Mouse (Mus musculus) liver, adult 2 months (tissue): ENCODE data around the gene Mad2l2. TPM values are rescaled to one million over a fixed set of nuclear protein-coding genes. Genes with fewer than 3 reads are reported as not detected.

Source experiments
- DNase-seq: peaks from one replicate; pipeline ENCODE4 v3.0.0-alpha.2; 2011; ENCODE audit warnings: low read depth, low spot score; ENCODE audit errors: extremely low read depth
- H3K27ac ChIP-seq: fragments of 200-500 bp; replicated peaks from 2 replicates; pipeline ENCODE4 v1.5.1; 2012; ENCODE audit warnings: low read depth, mild to moderate bottlenecking, control low read depth, inconsistent platforms, low read length; ENCODE audit not compliant: insufficient read depth
- H3K27me3 ChIP-seq: fragments of 200-500 bp; 2 replicates; pipeline ENCODE4 v1.6.1; 2012; ENCODE audit warnings: mild to moderate bottlenecking, moderate library complexity, low read length, inconsistent platforms; ENCODE audit not compliant: control insufficient read depth, insufficient read depth
- H3K36me3 ChIP-seq: fragments of 200-500 bp; 2 replicates; pipeline ENCODE4 v1.6.1; 2012; ENCODE audit warnings: low read length, inconsistent platforms; ENCODE audit not compliant: control insufficient read depth, insufficient read depth
- H3K4me1 ChIP-seq: fragments of 200-500 bp; 2 replicates; pipeline ENCODE4 v1.6.1; 2011; ENCODE audit warnings: low read length; ENCODE audit not compliant: control insufficient read depth, insufficient read depth
- H3K4me3 ChIP-seq: fragments of 200-500 bp; 2 replicates; pipeline ENCODE4 v1.5.1; 2011; ENCODE audit warnings: low read depth, mild to moderate bottlenecking, control low read depth, low read length, moderate library complexity; ENCODE audit not compliant: insufficient read depth
- H3K79me2 ChIP-seq: fragments of 200-500 bp; 2 replicates; pipeline ENCODE4 v1.6.1; 2012; ENCODE audit warnings: inconsistent platforms, mild to moderate bottlenecking, low read length, moderate library complexity; ENCODE audit not compliant: control insufficient read depth, insufficient read depth
- H3K9ac ChIP-seq: fragments of 200-500 bp; 2 replicates; pipeline ENCODE4 v1.6.1; 2012; ENCODE audit warnings: low read depth, mild to moderate bottlenecking, control low read depth, inconsistent platforms, low read length
- CTCF ChIP-seq: fragments of 200-500 bp; IDR thresholded peaks from 2 replicates; pipeline ENCODE4 v1.5.1; 2011; ENCODE audit warnings: low read depth, low read length, control low read depth
- POLR2A ChIP-seq: fragments of 200-500 bp; IDR thresholded peaks from 2 replicates; pipeline ENCODE4 v1.6.1; 2011; ENCODE audit warnings: low read length, control low read depth; ENCODE audit not compliant: insufficient read depth; ENCODE audit errors: extremely low read depth
- WGBS: fragments of 180-500 bp; shearing (Covaris S2); methylation state at CpG from one replicate; pipeline ENCODE4 v1.1.7; 2018; 5-methylcytosine and 5-hydroxymethylcytosine counted together
- polyA plus RNA-seq: library from polyadenylated mRNA; depleted of rRNA; stranded (reverse); fragments of >200 nt; gene quantifications from 2 replicates; pipeline ENCODE4 v1.2.3, GENCODE M21; 2012
- total RNA-seq: library from RNA; depleted of rRNA; stranded (reverse); fragments of >200 nt; gene quantifications from 2 replicates; pipeline ENCODE4 v1.2.3, GENCODE M21; 2014

Gene Mad2l2
- total and polyA plus RNA-seq, 2 experiments = 8.9 to 49.6 TPM

GRCm38 (mm10) chr4:148101801-148102527 lies 28.2 kb upstream of the Mad2l2 start:
- 19% methylated on average over 29 of the region's 29 CpGs for WGBS
- DNase-seq = no peak
- H3K27ac ChIP-seq = no peak overlapping the region

DNA sequence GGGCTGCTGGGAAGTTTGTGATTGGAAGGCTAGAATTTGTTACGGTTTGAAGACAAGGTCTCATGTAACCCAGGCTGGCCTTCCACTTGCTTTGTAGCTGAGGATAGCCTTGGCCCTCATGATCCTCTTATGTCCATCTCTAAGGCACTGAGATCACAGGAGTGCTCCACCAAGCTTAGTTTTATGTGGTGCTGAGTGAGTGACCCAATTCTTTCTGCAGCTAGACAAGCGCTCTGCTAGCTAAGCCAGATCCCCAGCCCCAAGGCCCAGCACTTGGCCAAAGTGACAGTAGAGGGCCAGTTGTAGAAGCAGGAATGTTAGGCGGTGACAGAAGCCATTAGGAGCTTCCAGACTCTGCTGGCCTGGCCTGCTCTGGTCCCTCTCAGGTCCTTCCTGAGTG lies 26.0 kb upstream of the Mad2l2 start:
- 100% methylated on average over 3 of the region's 3 CpGs for WGBS
- Histone ChIP-seq H3K36me3 (no peaks in the 10 kb centered on the region), H3K27ac (no peak overlapping the region), H3K79me2 (no peaks in the 10 kb centered on the region), H3K27me3 (peaks cover 3% of the 10 kb centered on the region; the same call in 1 of the 2 replicates), H3K9ac (no peak overlapping the region), H3K4me1 (no peaks in the 10 kb centered on the region), H3K4me3 (no peak overlapping the region)
- TF ChIP-seq CTCF (no peak), POLR2A (no peak)
- DNase-seq = no peak

More at GRCm38 (mm10) chr4:148101801-148102527, 28.2 kb upstream of the Mad2l2 start:
- H3K4me1 ChIP-seq = no peaks in the 10 kb centered on the region
- H3K4me3 ChIP-seq = peak overlapping the region; percentile 53; the same call in 1 of the 2 replicates
- H3K36me3 ChIP-seq = no peaks in the 10 kb centered on the region
- H3K79me2 ChIP-seq = no peaks in the 10 kb centered on the region
- peak overlapping the region; percentile 38 for H3K9ac ChIP-seq
- peaks cover 3% of the 10 kb centered on the region; the same call in 1 of the 2 replicates for H3K27me3 ChIP-seq
- TF ChIP-seq CTCF (peak; percentile 57), POLR2A (no peak)

DNA sequence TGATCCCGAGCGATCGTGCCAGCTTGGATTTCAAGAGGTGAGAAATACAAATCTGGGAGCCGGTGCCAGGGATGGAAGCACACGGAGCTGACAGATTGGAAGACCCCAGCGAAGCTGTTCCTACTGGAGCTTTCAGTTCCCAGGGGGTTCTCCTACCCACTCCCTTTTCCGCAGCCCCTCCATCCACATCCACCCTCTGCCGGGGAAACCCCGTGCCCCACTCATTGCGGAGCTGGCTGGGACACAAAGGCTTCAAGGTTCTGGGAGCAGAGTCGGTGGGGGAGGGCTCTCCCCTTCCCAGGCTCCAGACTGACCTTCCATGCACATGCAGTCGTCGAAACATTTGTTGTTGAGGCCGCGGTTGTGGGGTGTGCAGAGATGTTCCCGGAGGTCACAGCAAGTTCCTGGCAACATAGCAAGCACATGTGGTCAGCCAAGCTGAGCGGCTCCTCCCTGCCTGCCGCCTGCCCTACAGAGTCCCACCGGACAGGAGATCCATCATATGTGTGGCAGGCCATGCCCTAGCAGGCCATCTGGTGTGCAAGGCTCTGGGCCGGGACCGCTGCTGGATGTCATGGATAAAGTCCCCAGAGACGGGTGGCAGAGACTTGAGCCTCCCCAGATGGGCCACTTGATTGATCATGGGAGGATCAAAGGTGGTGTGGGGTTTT lies 22.4 kb upstream of the Mad2l2 start:
- no peaks in the 10 kb centered on the region for H3K4me1 ChIP-seq
- H3K79me2 ChIP-seq = no peaks in the 10 kb centered on the region
- WGBS = 66% methylated on average over 22 of the region's 22 CpGs
- H3K4me3 ChIP-seq = no peak overlapping the region
- no peak overlapping the region for H3K27ac ChIP-seq
- no peaks in the 10 kb centered on the region for H3K27me3 ChIP-seq
- no peak for DNase-seq
- H3K9ac ChIP-seq = no peak overlapping the region
- no peaks in the 10 kb centered on the region for H3K36me3 ChIP-seq
- TF ChIP-seq CTCF (no peak), POLR2A (no peak)

GRCm38 (mm10) chr4:148108565-148109100 lies 21.6 kb upstream of the Mad2l2 start:
- no peak for DNase-seq
- no peaks in the 10 kb centered on the region for H3K36me3 ChIP-seq
- H3K27ac ChIP-seq = no peak overlapping the region
- H3K9ac ChIP-seq = no peak overlapping the region
- no peaks in the 10 kb centered on the region for H3K4me1 ChIP-seq
- WGBS = 51% methylated on average over 7 of the region's 7 CpGs
- H3K27me3 ChIP-seq = no peaks in the 10 kb centered on the region
- no peak overlapping the region for H3K4me3 ChIP-seq
- no peaks in the 10 kb centered on the region for H3K79me2 ChIP-seq
- TF ChIP-seq CTCF (no peak), POLR2A (no peak)

DNA sequence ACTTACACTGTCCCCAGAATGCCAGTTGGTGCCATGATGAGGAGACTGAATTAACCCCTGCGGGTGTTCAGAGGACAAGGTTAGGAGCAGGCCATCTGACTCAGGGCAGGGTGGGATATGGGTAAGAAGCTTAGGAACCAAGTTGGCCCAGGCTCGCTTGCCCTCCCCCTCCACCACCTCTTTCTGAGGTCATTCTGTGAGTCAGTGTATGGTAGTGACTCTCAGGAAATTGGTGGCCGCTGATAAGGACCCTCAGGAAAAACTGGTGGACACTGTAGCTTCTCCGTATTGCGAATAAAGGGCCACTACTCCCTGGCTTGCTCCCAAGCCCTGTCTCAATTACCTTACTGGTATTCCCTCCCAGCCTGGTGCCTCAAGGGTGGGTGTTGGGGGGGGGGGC lies 21.0 kb upstream of the Mad2l2 start:
- no peak overlapping the region for H3K27ac ChIP-seq
- H3K9ac ChIP-seq = no peak overlapping the region
- no peak overlapping the region for H3K4me3 ChIP-seq
- H3K36me3 ChIP-seq = no peaks in the 10 kb centered on the region
- DNase-seq = no peak
- no peaks in the 10 kb centered on the region for H3K4me1 ChIP-seq
- WGBS = 72% methylated on average over 5 of the region's 5 CpGs
- no peak for TF ChIP-seq CTCF
- no peak for TF ChIP-seq POLR2A
- no peaks in the 10 kb centered on the region for H3K79me2 ChIP-seq
- H3K27me3 ChIP-seq = no peaks in the 10 kb centered on the region
